Mouse (Mus musculus): ENCODE measurements around the gene Bhlhe41. TPM values are rescaled to one million over a fixed set of nuclear protein-coding genes. Genes with fewer than 3 reads are reported as not detected.

The Bhlhe41 gene
- 5.2 TPM for total RNA-seq (2023)

GRCm38 (mm10) chr6:145865289-145865885 is at the start of gene Bhlhe41:
TSS of gene Bhlhe41 (minus strand) at chr6:145865558.

Other genes starting within 250 kb of the Bhlhe41 start
- gene Tuba3b, start 249.8 kb downstream of the Bhlhe41 start, total RNA-seq (2023), result not detected
- 1.2 TPM for gene Rassf8, start 118.8 kb downstream of the Bhlhe41 start, total RNA-seq (2023)
- 0.12 TPM for gene Sspn, start 66.1 kb upstream of the Bhlhe41 start, total RNA-seq (2023)